Mouse (Mus musculus) layer of hippocampus, postnatal 14 days (tissue): ENCODE data around the gene Ddit4l. TPM values are rescaled to one million over a fixed set of nuclear protein-coding genes. Genes with fewer than 3 reads are reported as not detected.
"Not testable (repeated sequence)": the region's sequence is repeated elsewhere in the genome, so short reads cannot be mapped to it uniquely, and the experiment has no call there.

Experiments used
- DNase-seq, 2 experiments: peaks; one replicate each; pipeline ENCODE4 v3.0.0; 2021 to 2022; ENCODE audit warnings: low spot score in 2 of 2, mixed read lengths in 1 of 2
- microRNA-seq, 2 experiments: library from miRNA; unstranded; fragments of <30 nt; microRNA quantifications; one replicate each; pipeline ENCODE4 v1.2.0; 2021
- total RNA-seq, 2 experiments: library from RNA; stranded (reverse); gene quantifications; 2 replicates each; pipeline ENCODE4 v1.2.3; 2021

The Ddit4l gene
- total RNA-seq, 2 experiments from 2014 or later = 5.8 to 7.5 TPM

GRCm38 (mm10) chr3:137644947-137645346, 23.5 kb downstream of the Ddit4l start:
- DNase-seq = no peak

- DNase-seq = peak in 1 of 2 experiments; percentile 56
Observed at GRCm38 (mm10) chr3:137647427-137648100, 26.2 kb downstream of the Ddit4l start.

- DNase-seq = no peak
Observed at GRCm38 (mm10) chr3:137649112-137649511, 27.7 kb downstream of the Ddit4l start.

GRCm38 (mm10) chr3:137652853-137653252, 31.4 kb downstream of the Ddit4l start:
- DNase-seq = no peak

GRCm38 (mm10) chr3:137671224-137671623, 49.8 kb downstream of the Ddit4l start, which contains the start of gene Gm21962:
Gm21962 (plus strand) TSS chr3:137671524.
- not testable (repeated sequence) for DNase-seq

Small RNAs within 50 kb of the gene (microRNA-seq; reads per million reads assigned to microRNA genes)
- 0 reads per million in 2 experiments for gene Gm22468

Other genes starting within 250 kb of the Ddit4l start
- gene Gm21962, start 49.9 kb downstream of the Ddit4l start, total RNA-seq = not detected
- gene H2afz, start 242.9 kb downstream of the Ddit4l start, total RNA-seq = 100 to 1,000 TPM; 158 to 167 TPM
- 10 to 100 TPM; 49.6 to 50.2 TPM for gene Dnajb14, start 246.1 kb downstream of the Ddit4l start, total RNA-seq